Mouse (Mus musculus): ENCODE measurements around the gene Klhl6. TPM values are rescaled to one million over a fixed set of nuclear protein-coding genes. Genes with fewer than 3 reads are reported as not detected.

Gene Klhl6
- total and polyA plus RNA-seq, 3 experiments: 4.8 to 6.9 TPM; not detected in 1

- H3K36me3 ChIP-seq (ENCODE audit: control insufficient read depth in 1 of 2, insufficient read depth in 2 of 2, low read length in 2 of 2): peaks cover 0 to 61% of the 10 kb centered on the region in 2 experiments; a peak in 2 of 4 replicates
- no peak overlapping the region for H3K4me3 ChIP-seq (ENCODE audit: control insufficient read depth in 1 of 2, insufficient read depth in 1 of 2, low read depth in 2 of 2, low read length in 2 of 2)
- peaks cover 28 to 49% of the 10 kb centered on the region in 2 experiments for H3K4me1 ChIP-seq (ENCODE audit: control insufficient read depth in 1 of 2, insufficient read depth in 2 of 2, low read length in 2 of 2)
- H3K9me3 ChIP-seq (replicated peaks; ENCODE audit: insufficient read depth, low read length): no peaks in the 10 kb centered on the region
- TF ChIP-seq UBTF (IDR thresholded peaks at IDR 0.05; ENCODE audit: borderline replicate concordance, insufficient read depth, low read depth, low read length) (no peak), EP300 (IDR thresholded peaks at IDR 0.05; ENCODE audit: low read depth in 1 of 2, low read length in 2 of 2) (peak in 1 of 2 experiments; percentile 48; a peak in 1 of 4 replicates), KAT2A (conservative IDR thresholded peaks at IDR 0.05; ENCODE audit: low read depth, low read length) (no peak), ZMIZ1 (IDR thresholded peaks at IDR 0.05; ENCODE audit: low read depth, low read length) (no peak), HCFC1 (IDR thresholded peaks at IDR 0.05; ENCODE audit: low read depth, low read length) (no peak), GATA1 (IDR thresholded peaks at IDR 0.05; ENCODE audit: low read depth, low read length) (peak; percentile 55), TBP (IDR thresholded peaks at IDR 0.05; ENCODE audit: low read depth, low read length) (no peak), POLR2A (IDR thresholded peaks at IDR 0.05; ENCODE audit: control insufficient read depth in 1 of 2, insufficient read depth in 1 of 2, low read depth in 1 of 2, low read length in 2 of 2, poor library complexity in 1 of 2) (no peak), TCF12 (IDR thresholded peaks at IDR 0.05; ENCODE audit: low read depth, low read length) (no peak), ETS1 (IDR thresholded peaks at IDR 0.05; ENCODE audit: low read depth, low read length) (no peak), TAL1 (IDR thresholded peaks at IDR 0.05; ENCODE audit: low read length) (no peak), MAZ (IDR thresholded peaks at IDR 0.05; ENCODE audit: low read depth, low read length) (no peak), MYB (IDR thresholded peaks at IDR 0.05; ENCODE audit: low read depth, low read length) (no peak), ZNF384 (IDR thresholded peaks at IDR 0.05; ENCODE audit: low read depth, low read length) (peak; percentile 64), ZC3H11A (IDR thresholded peaks at IDR 0.05; ENCODE audit: low read depth, low read length) (no peak), NELFE (IDR thresholded peaks at IDR 0.05; ENCODE audit: low read depth, low read length) (no peak), CHD2 (IDR thresholded peaks at IDR 0.05; ENCODE audit: low read length) (no peak), ZKSCAN1 (IDR thresholded peaks at IDR 0.05; ENCODE audit: low read depth, low read length) (no peak)
- no peak overlapping the region for H3K9ac ChIP-seq (ENCODE audit: control insufficient read depth, low read depth, low read length, poor library complexity, severe bottlenecking)
- H3K27me3 ChIP-seq (ENCODE audit: control insufficient read depth in 1 of 2, insufficient read depth in 2 of 2, low read length in 2 of 2): no peaks in the 10 kb centered on the region
- DNase-seq (ENCODE audit: low read depth, low spot score): peak; percentile 61
- H3K27ac ChIP-seq (ENCODE audit: control insufficient read depth, low read depth, low read length): peak overlapping the region; percentile 64; the same call in 1 of the 2 replicates
- H3K79me2 ChIP-seq (ENCODE audit: control insufficient read depth, insufficient read depth, low read length, poor library complexity): peaks cover 5% of the 10 kb centered on the region; the same call in 1 of the 2 replicates
Measured at GRCm38 (mm10) chr16:19977282-19977681, 5.6 kb downstream of the Klhl6 start.

- TF ChIP-seq POLR2AphosphoS5 (IDR thresholded peaks at IDR 0.05; ENCODE audit: borderline replicate concordance, low read depth, low read length) (no peak), TCF12 (IDR thresholded peaks at IDR 0.05; ENCODE audit: low read depth, low read length) (0 out of 2 replicates have a peak, but pooled peaks have one; percentile 10), MAZ (IDR thresholded peaks at IDR 0.05; ENCODE audit: low read depth, low read length) (no peak), ETS1 (IDR thresholded peaks at IDR 0.05; ENCODE audit: low read depth, low read length) (peak; percentile 50; the same call in 1 of the 2 replicates), BHLHE40 (IDR thresholded peaks at IDR 0.05; ENCODE audit: borderline replicate concordance, low read depth, low read length) (no peak), MYB (IDR thresholded peaks at IDR 0.05; ENCODE audit: low read depth, low read length) (0 out of 2 replicates have a peak, but pooled peaks have one; percentile 15), GATA1 (IDR thresholded peaks at IDR 0.05; ENCODE audit: low read depth, low read length) (peak; percentile 57; the same call in 1 of the 2 replicates), EP300 (IDR thresholded peaks at IDR 0.05; ENCODE audit: low read depth in 1 of 2, low read length in 2 of 2) (peak in 1 of 2 experiments; percentile 60; a peak in 3 of 4 replicates)
- Histone ChIP-seq H3K9ac (ENCODE audit: control insufficient read depth, low read depth, low read length, poor library complexity, severe bottlenecking) (no peak overlapping the region), H3K36me3 (ENCODE audit: control insufficient read depth in 1 of 2, insufficient read depth in 2 of 2, low read length in 2 of 2) (peaks cover 0 to 60% of the 10 kb centered on the region in 2 experiments; a peak in 2 of 4 replicates), H3K27ac (ENCODE audit: control insufficient read depth, low read depth, low read length) (peak overlapping the region; percentile 64; the same call in 1 of the 2 replicates), H3K79me2 (ENCODE audit: control insufficient read depth, insufficient read depth, low read length, poor library complexity) (peaks cover 6% of the 10 kb centered on the region; the same call in 1 of the 2 replicates), H3K9me3 (replicated peaks; ENCODE audit: insufficient read depth, low read length) (no peaks in the 10 kb centered on the region), H3K4me3 (ENCODE audit: control insufficient read depth in 1 of 2, insufficient read depth in 1 of 2, low read depth in 2 of 2, low read length in 2 of 2) (no peak overlapping the region), H3K27me3 (ENCODE audit: control insufficient read depth in 1 of 2, insufficient read depth in 2 of 2, low read length in 2 of 2) (no peaks in the 10 kb centered on the region), H3K4me1 (ENCODE audit: control insufficient read depth in 1 of 2, insufficient read depth in 2 of 2, low read length in 2 of 2) (peaks cover 27 to 46% of the 10 kb centered on the region in 2 experiments)
- DNase-seq (ENCODE audit: low read depth, low spot score): peak; percentile 42
Measured at GRCm38 (mm10) chr16:19976825-19977224, 6.0 kb downstream of the Klhl6 start.
